Mouse (Mus musculus): Measurements from ENCODE around the gene Tnip1. TPM values are rescaled to one million over a fixed set of nuclear protein-coding genes. Genes with fewer than 3 reads are reported as not detected.

Tnip1 gene
- polyA plus RNA-seq, 1 experiment: 18.4 TPM

GRCm38 (mm10) chr11:54987974-54988373, 25.3 kb upstream of the Tnip1 start:
- Histone ChIP-seq H3K4me3 (ENCODE audit: insufficient read depth, low read length) (no peak overlapping the region), H3K4me1 (ENCODE audit: control insufficient read depth, insufficient read depth, low read length) (no peaks in the 10 kb centered on the region), H3K27ac (ENCODE audit: insufficient read depth, low read length) (no peak overlapping the region)
- peak; percentile 70; the same call in 1 of the 2 replicates for TF ChIP-seq CTCF (IDR thresholded peaks at IDR 0.05; ENCODE audit: borderline replicate concordance, insufficient read depth, low read length)
- TF ChIP-seq POLR2A (IDR thresholded peaks at IDR 0.05; ENCODE audit: low read depth, low read length): no peak

DNA sequence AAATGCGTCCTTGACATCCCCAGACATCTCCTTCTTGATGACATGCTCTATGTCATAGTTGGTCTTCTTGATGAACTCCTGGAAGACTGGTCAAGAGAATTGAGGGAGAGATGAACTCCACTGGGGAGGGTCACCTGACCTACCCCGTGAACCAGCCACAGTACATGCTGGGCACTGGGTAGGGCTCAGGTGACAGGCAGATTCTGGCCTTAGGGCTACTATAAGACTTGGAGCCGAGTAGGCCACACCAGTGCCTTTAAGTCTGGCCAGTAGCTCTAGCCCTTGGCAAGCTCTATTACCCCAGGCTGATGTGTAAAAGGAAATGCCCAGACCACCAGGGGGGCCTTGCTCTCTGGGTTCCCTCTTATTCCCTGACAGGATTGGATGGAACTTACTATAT, 22.4 kb upstream of the Tnip1 start:
- Histone ChIP-seq H3K4me1 (ENCODE audit: control insufficient read depth, insufficient read depth, low read length) (no peaks in the 10 kb centered on the region), H3K27ac (ENCODE audit: insufficient read depth, low read length) (no peak overlapping the region), H3K4me3 (ENCODE audit: insufficient read depth, low read length) (no peak overlapping the region)
- no peak for TF ChIP-seq POLR2A (IDR thresholded peaks at IDR 0.05; ENCODE audit: low read depth, low read length)

DNA sequence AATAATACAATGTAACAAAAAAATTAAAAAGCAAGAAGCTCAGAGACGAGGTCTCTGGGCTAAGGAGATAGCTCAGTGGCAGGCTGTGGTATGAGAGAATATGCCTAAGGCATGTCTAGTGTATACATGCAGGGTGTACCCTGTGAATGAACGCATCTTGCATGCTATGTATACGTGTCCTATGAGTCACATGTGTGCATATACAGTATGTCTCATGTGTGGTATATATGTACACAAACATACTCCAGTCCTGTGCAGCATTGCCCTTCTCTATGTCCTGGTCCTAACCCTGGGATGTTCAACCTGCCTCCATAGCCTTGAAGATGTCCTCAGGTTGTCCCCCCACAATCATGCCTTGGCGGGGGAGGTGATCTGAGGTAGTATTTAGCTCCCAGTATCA, 21.9 kb upstream of the Tnip1 start:
- Histone ChIP-seq H3K27ac (ENCODE audit: insufficient read depth, low read length) (no peak overlapping the region), H3K4me1 (ENCODE audit: control insufficient read depth, insufficient read depth, low read length) (no peaks in the 10 kb centered on the region), H3K4me3 (ENCODE audit: insufficient read depth, low read length) (no peak overlapping the region)
- TF ChIP-seq POLR2A (IDR thresholded peaks at IDR 0.05; ENCODE audit: low read depth, low read length): no peak
- TF ChIP-seq CTCF (IDR thresholded peaks at IDR 0.05; ENCODE audit: borderline replicate concordance, insufficient read depth, low read length): no peak

GRCm38 (mm10) chr11:54984085-54984484, 21.4 kb upstream of the Tnip1 start:
- Histone ChIP-seq H3K4me1 (ENCODE audit: control insufficient read depth, insufficient read depth, low read length) (no peaks in the 10 kb centered on the region), H3K27ac (ENCODE audit: insufficient read depth, low read length) (no peak overlapping the region), H3K4me3 (ENCODE audit: insufficient read depth, low read length) (no peak overlapping the region)
- TF ChIP-seq CTCF (IDR thresholded peaks at IDR 0.05; ENCODE audit: borderline replicate concordance, insufficient read depth, low read length) (no peak), POLR2A (IDR thresholded peaks at IDR 0.05; ENCODE audit: low read depth, low read length) (no peak)

GRCm38 (mm10) chr11:54982520-54982919, 19.8 kb upstream of the Tnip1 start:
- H3K27ac ChIP-seq (ENCODE audit: insufficient read depth, low read length): no peak overlapping the region
- no peaks in the 10 kb centered on the region for H3K4me1 ChIP-seq (ENCODE audit: control insufficient read depth, insufficient read depth, low read length)
- H3K4me3 ChIP-seq (ENCODE audit: insufficient read depth, low read length): no peak overlapping the region
- no peak for TF ChIP-seq CTCF (IDR thresholded peaks at IDR 0.05; ENCODE audit: borderline replicate concordance, insufficient read depth, low read length)
- TF ChIP-seq POLR2A (IDR thresholded peaks at IDR 0.05; ENCODE audit: low read depth, low read length): no peak

DNA sequence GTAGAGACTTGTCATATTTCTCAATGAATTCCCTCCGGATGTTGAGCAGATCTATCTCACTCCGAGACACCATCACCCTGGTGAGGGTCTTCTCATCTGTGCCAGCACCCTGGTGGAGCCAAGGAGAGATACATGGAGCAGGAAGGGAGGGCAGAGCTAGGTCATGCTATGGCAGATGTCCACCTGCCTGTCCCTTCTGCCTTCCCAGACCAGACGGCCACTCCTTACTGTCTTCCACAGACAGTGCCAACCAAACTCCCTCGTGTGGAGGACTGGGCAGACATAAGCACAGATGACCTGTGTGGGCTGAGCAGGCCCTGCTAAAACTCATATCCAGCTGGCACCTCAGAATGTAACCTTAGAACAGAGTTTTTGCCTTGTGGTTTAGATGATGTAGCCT, 18.9 kb upstream of the Tnip1 start:
- Histone ChIP-seq H3K4me1 (ENCODE audit: control insufficient read depth, insufficient read depth, low read length) (no peaks in the 10 kb centered on the region), H3K27ac (ENCODE audit: insufficient read depth, low read length) (no peak overlapping the region), H3K4me3 (ENCODE audit: insufficient read depth, low read length) (no peak overlapping the region)
- no peak for TF ChIP-seq POLR2A (IDR thresholded peaks at IDR 0.05; ENCODE audit: low read depth, low read length)
- no peak for TF ChIP-seq CTCF (IDR thresholded peaks at IDR 0.05; ENCODE audit: borderline replicate concordance, insufficient read depth, low read length)

- H3K4me1 ChIP-seq (ENCODE audit: control insufficient read depth, insufficient read depth, low read length): no peaks in the 10 kb centered on the region
- H3K4me3 ChIP-seq (ENCODE audit: insufficient read depth, low read length): no peak overlapping the region
- TF ChIP-seq CTCF (IDR thresholded peaks at IDR 0.05; ENCODE audit: borderline replicate concordance, insufficient read depth, low read length) (no peak), POLR2A (IDR thresholded peaks at IDR 0.05; ENCODE audit: low read depth, low read length) (no peak)
- no peak overlapping the region for H3K27ac ChIP-seq (ENCODE audit: insufficient read depth, low read length)
These were observed 14.7 kb upstream of the Tnip1 start for GRCm38 (mm10) chr11:54977385-54977937.

DNA sequence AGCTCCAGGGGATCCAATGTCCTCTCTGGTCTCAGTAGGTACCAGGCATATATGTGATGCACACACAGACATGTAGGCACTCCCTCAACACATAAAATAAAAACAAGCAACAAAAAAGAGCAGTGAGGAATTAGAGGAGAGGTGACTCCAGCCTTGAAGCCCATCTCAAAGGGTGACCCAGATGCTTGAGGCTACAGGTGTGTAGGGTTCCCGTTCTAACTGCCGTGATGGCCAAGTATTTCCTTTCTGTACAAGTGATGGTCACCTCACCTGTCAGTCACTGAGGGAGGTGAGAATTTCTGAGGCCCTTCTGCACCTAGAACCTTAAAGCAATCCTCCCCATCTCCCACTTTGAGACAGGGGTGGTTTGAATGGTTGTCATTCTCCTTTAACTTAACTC, 13.6 kb upstream of the Tnip1 start:
- no peaks in the 10 kb centered on the region for H3K4me1 ChIP-seq (ENCODE audit: control insufficient read depth, insufficient read depth, low read length)
- no peak overlapping the region for H3K27ac ChIP-seq (ENCODE audit: insufficient read depth, low read length)
- TF ChIP-seq POLR2A (IDR thresholded peaks at IDR 0.05; ENCODE audit: low read depth, low read length) (no peak), CTCF (IDR thresholded peaks at IDR 0.05; ENCODE audit: borderline replicate concordance, insufficient read depth, low read length) (no peak)
- no peak overlapping the region for H3K4me3 ChIP-seq (ENCODE audit: insufficient read depth, low read length)

DNA sequence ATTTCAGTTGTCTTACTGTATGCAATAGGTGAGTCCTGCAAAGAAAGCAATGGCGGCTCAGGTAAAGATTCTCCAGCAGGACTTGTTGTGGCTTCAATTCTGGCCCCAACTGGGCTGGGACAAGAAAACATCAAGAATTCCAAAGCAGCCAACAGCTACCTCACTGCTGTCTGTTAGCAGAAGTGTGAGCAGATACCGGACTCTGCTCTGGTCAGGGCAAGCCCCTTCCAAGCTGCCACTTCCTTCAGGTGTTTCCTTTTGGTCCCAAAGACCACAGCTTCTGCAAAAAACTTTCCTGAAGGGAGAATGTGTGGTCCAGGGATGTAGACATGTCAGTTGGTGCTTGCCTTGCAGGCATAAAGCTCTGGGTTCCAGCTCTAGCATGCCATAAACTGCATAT, 13.0 kb upstream of the Tnip1 start:
- H3K4me3 ChIP-seq (ENCODE audit: insufficient read depth, low read length): no peak overlapping the region
- no peaks in the 10 kb centered on the region for H3K4me1 ChIP-seq (ENCODE audit: control insufficient read depth, insufficient read depth, low read length)
- no peak overlapping the region for H3K27ac ChIP-seq (ENCODE audit: insufficient read depth, low read length)
- TF ChIP-seq CTCF (IDR thresholded peaks at IDR 0.05; ENCODE audit: borderline replicate concordance, insufficient read depth, low read length): no peak

- TF ChIP-seq CTCF (IDR thresholded peaks at IDR 0.05; ENCODE audit: borderline replicate concordance, insufficient read depth, low read length): no peak
- no peak for TF ChIP-seq POLR2A (IDR thresholded peaks at IDR 0.05; ENCODE audit: low read depth, low read length)
- Histone ChIP-seq H3K4me1 (ENCODE audit: control insufficient read depth, insufficient read depth, low read length) (no peaks in the 10 kb centered on the region), H3K4me3 (ENCODE audit: insufficient read depth, low read length) (no peak overlapping the region), H3K27ac (ENCODE audit: insufficient read depth, low read length) (no peak overlapping the region)
These were observed 12.6 kb upstream of the Tnip1 start for GRCm38 (mm10) chr11:54975340-54975739.

GRCm38 (mm10) chr11:54974639-54975038, 11.9 kb upstream of the Tnip1 start:
- Histone ChIP-seq H3K27ac (ENCODE audit: insufficient read depth, low read length) (no peak overlapping the region), H3K4me3 (ENCODE audit: insufficient read depth, low read length) (no peak overlapping the region), H3K4me1 (ENCODE audit: control insufficient read depth, insufficient read depth, low read length) (no peaks in the 10 kb centered on the region)
- no peak for TF ChIP-seq CTCF (IDR thresholded peaks at IDR 0.05; ENCODE audit: borderline replicate concordance, insufficient read depth, low read length)
- TF ChIP-seq POLR2A (IDR thresholded peaks at IDR 0.05; ENCODE audit: low read depth, low read length): no peak
